Mouse (Mus musculus) megakaryocyte, embryonic 14.5 days (primary cell): ENCODE results near the gene Arhgef3.

ENCODE experiments used
- FLI1 ChIP-seq: IDR thresholded peaks from 2 replicates; pipeline ENCODE4 v1.6.1; 2012; ENCODE audit warnings: low read length, inconsistent platforms, mixed read lengths
- GATA1 ChIP-seq: IDR thresholded peaks from 3 replicates; pipeline ENCODE4 v1.6.1; 2012; ENCODE audit warnings: mixed read lengths, low read length, inconsistent platforms, borderline replicate concordance

GRCm38 (mm10) chr14:27226288-27226687 is 111.6 kb downstream of the Arhgef3 start:
- TF ChIP-seq GATA1 (no peak), FLI1 (no peak)
